Comparison of ENCODE assay signal across 7 mouse cellular contexts in the genomic region with DNA sequence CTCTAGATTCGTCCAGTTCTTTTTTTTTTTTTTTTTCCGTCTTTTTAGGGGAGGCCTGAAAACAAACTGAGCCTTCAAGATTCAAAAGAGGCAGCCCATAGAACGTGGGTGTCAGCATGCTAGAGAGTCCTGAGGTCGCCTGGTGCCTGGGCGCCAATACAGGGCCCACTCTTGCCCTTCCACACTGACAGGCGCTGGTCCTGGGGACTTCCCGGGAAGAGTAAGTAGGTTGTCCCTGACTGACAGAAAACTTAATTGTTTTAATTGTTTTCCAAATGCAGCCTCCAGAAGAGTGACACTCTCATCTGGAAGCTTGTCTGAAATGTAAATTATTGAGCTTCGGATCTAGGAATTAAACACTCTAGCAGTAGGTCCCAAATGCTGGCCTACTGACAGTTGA.
DNase-seq lines count a peak whose midpoint lies in the region; ATAC-seq lines count a peak whose summit lies in the region.

No protein-coding gene starts in this region.

- no peaks in the 10 kb centered on the region for H3K27me3 ChIP-seq in hindbrain, embryonic 11.5 days (ENCODE audit: control insufficient read depth, insufficient read depth, low read length)
- H3K27me3 ChIP-seq in hindbrain, embryonic 12.5 days: no peaks in the 10 kb centered on the region
- H3K27me3 ChIP-seq in midbrain, embryonic 14.5 days (ENCODE audit: control insufficient read depth, insufficient read depth, low read length): no peaks in the 10 kb centered on the region
- H3K27me3 ChIP-seq in midbrain, embryonic 11.5 days (ENCODE audit: control insufficient read depth, insufficient read depth, low read length): no peaks in the 10 kb centered on the region
- H3K27me3 ChIP-seq in limb, embryonic 12.5 days: no peaks in the 10 kb centered on the region
- no peaks in the 10 kb centered on the region for H3K27me3 ChIP-seq in stomach, embryonic 16.5 days (ENCODE audit: control insufficient read depth, insufficient read depth, low read length)

- no peak overlapping the region for H3K4me2 ChIP-seq in hindbrain, embryonic 11.5 days (replicated peaks; ENCODE audit: low read depth, low read length)
- H3K4me2 ChIP-seq in hindbrain, embryonic 12.5 days (replicated peaks): no peak overlapping the region
- peak overlapping the region; percentile 62 for H3K4me2 ChIP-seq in midbrain, embryonic 14.5 days (ENCODE audit: low read length)
- H3K4me2 ChIP-seq in midbrain, embryonic 11.5 days: no peak overlapping the region
- peak overlapping the region; percentile 52; the same call in 1 of the 2 replicates for H3K4me2 ChIP-seq in limb, embryonic 12.5 days
- peak overlapping the region; percentile 62 for H3K4me2 ChIP-seq in stomach, embryonic 16.5 days (ENCODE audit: low read depth, low read length)

- ATAC-seq in hindbrain, embryonic 11.5 days (ENCODE audit: low FRiP score): 0 out of 2 replicates have a peak, but pooled peaks have one; percentile 55
- ATAC-seq in hindbrain, embryonic 12.5 days (ENCODE audit: low FRiP score): no peak
- ATAC-seq in midbrain, embryonic 14.5 days (ENCODE audit: low FRiP score, low TSS enrichment): peak; percentile 34; the same call in 1 of the 2 replicates
- no peak; the same call in 1 of the 2 replicates for ATAC-seq in midbrain, embryonic 11.5 days (ENCODE audit: low FRiP score)
- ATAC-seq in limb, embryonic 12.5 days (ENCODE audit: insufficient number of reproducible peaks, insufficient read depth, low FRiP score, low TSS enrichment, low read depth): no peak
- no peak for ATAC-seq in stomach, embryonic 16.5 days (ENCODE audit: insufficient read depth, low FRiP score)
- ATAC-seq in megakaryocyte, adult 5-6 weeks (ENCODE audit: poor library complexity, severe bottlenecking): no peak

- H3K4me1 ChIP-seq in hindbrain, embryonic 11.5 days (replicated peaks; ENCODE audit: control insufficient read depth, insufficient read depth, low read length): no peaks in the 10 kb centered on the region
- 0 out of 2 replicates have a peak, but pooled peaks cover 2% of the 10 kb centered on the region for H3K4me1 ChIP-seq in hindbrain, embryonic 12.5 days
- H3K4me1 ChIP-seq in midbrain, embryonic 14.5 days (ENCODE audit: control insufficient read depth, insufficient read depth, low read length): 0 out of 2 replicates have a peak, but pooled peaks cover 2% of the 10 kb centered on the region
- no peaks in the 10 kb centered on the region for H3K4me1 ChIP-seq in midbrain, embryonic 11.5 days (ENCODE audit: control insufficient read depth, insufficient read depth, low read length)
- peaks cover 13% of the 10 kb centered on the region; the same call in 1 of the 2 replicates for H3K4me1 ChIP-seq in limb, embryonic 12.5 days (replicated peaks)
- H3K4me1 ChIP-seq in stomach, embryonic 16.5 days (ENCODE audit: control insufficient read depth, insufficient read depth, low read length): no peaks in the 10 kb centered on the region

- peak; percentile 2 for DNase-seq in hindbrain, embryonic 11.5 days (ENCODE audit: low spot score)
- peak; percentile 18 for DNase-seq in midbrain, embryonic 14.5 days
- no peak for DNase-seq in midbrain, embryonic 11.5 days (ENCODE audit: low spot score, missing footprints)

- 24% methylated on average over 8 of the region's 8 CpGs for WGBS in hindbrain, embryonic 11.5 days
- 24% methylated on average over 8 of the region's 8 CpGs for WGBS in hindbrain, embryonic 12.5 days
- 21% methylated on average over 8 of the region's 8 CpGs for WGBS in midbrain, embryonic 14.5 days
- 29% methylated on average over 8 of the region's 8 CpGs for WGBS in midbrain, embryonic 11.5 days
- 27% methylated on average over 8 of the region's 8 CpGs for WGBS in limb, embryonic 12.5 days
- 31% methylated on average over 8 of the region's 8 CpGs for WGBS in stomach, embryonic 16.5 days

- no peaks in the 10 kb centered on the region for H3K9me3 ChIP-seq in hindbrain, embryonic 11.5 days (ENCODE audit: control insufficient read depth, low read length)
- H3K9me3 ChIP-seq in hindbrain, embryonic 12.5 days (replicated peaks): no peaks in the 10 kb centered on the region
- H3K9me3 ChIP-seq in midbrain, embryonic 14.5 days (ENCODE audit: control insufficient read depth, low read length): no peaks in the 10 kb centered on the region
- no peaks in the 10 kb centered on the region for H3K9me3 ChIP-seq in midbrain, embryonic 11.5 days (ENCODE audit: control insufficient read depth, low read length)
- H3K9me3 ChIP-seq in limb, embryonic 12.5 days: no peaks in the 10 kb centered on the region
- H3K9me3 ChIP-seq in stomach, embryonic 16.5 days (replicated peaks; ENCODE audit: control insufficient read depth, low read length): no peaks in the 10 kb centered on the region

- H3K27ac ChIP-seq in hindbrain, embryonic 11.5 days (ENCODE audit: low read depth, low read length): no peak overlapping the region
- no peak overlapping the region for H3K27ac ChIP-seq in hindbrain, embryonic 12.5 days
- H3K27ac ChIP-seq in midbrain, embryonic 14.5 days (replicated peaks; ENCODE audit: low read depth, low read length): no peak overlapping the region
- H3K27ac ChIP-seq in midbrain, embryonic 11.5 days (ENCODE audit: low read depth, low read length): no peak overlapping the region
- no peak overlapping the region for H3K27ac ChIP-seq in limb, embryonic 12.5 days
- no peak overlapping the region for H3K27ac ChIP-seq in stomach, embryonic 16.5 days (ENCODE audit: low read length)

- H3K4me3 ChIP-seq in hindbrain, embryonic 11.5 days (ENCODE audit: low read depth, low read length): no peak overlapping the region
- no peak overlapping the region for H3K4me3 ChIP-seq in hindbrain, embryonic 12.5 days
- no peak overlapping the region for H3K4me3 ChIP-seq in midbrain, embryonic 14.5 days (replicated peaks; ENCODE audit: low read depth, low read length)
- H3K4me3 ChIP-seq in midbrain, embryonic 11.5 days (ENCODE audit: low read depth, low read length): no peak overlapping the region
- H3K4me3 ChIP-seq in limb, embryonic 12.5 days (replicated peaks): no peak overlapping the region
- no peak overlapping the region for H3K4me3 ChIP-seq in stomach, embryonic 16.5 days (replicated peaks; ENCODE audit: low read length)

- H3K36me3 ChIP-seq in hindbrain, embryonic 11.5 days (ENCODE audit: control insufficient read depth, insufficient read depth, low read length): no peaks in the 10 kb centered on the region
- no peaks in the 10 kb centered on the region for H3K36me3 ChIP-seq in hindbrain, embryonic 12.5 days
- no peaks in the 10 kb centered on the region for H3K36me3 ChIP-seq in midbrain, embryonic 14.5 days (ENCODE audit: control insufficient read depth, insufficient read depth, low read length)
- no peaks in the 10 kb centered on the region for H3K36me3 ChIP-seq in midbrain, embryonic 11.5 days (ENCODE audit: control insufficient read depth, insufficient read depth, low read length)
- H3K36me3 ChIP-seq in limb, embryonic 12.5 days: no peaks in the 10 kb centered on the region
- no peaks in the 10 kb centered on the region for H3K36me3 ChIP-seq in stomach, embryonic 16.5 days (ENCODE audit: control insufficient read depth, insufficient read depth, low read length)

- H3K9ac ChIP-seq in hindbrain, embryonic 11.5 days (ENCODE audit: low read depth, low read length): no peak overlapping the region
- no peak overlapping the region for H3K9ac ChIP-seq in hindbrain, embryonic 12.5 days
- no peak overlapping the region for H3K9ac ChIP-seq in midbrain, embryonic 14.5 days (replicated peaks; ENCODE audit: low read length)
- H3K9ac ChIP-seq in midbrain, embryonic 11.5 days (ENCODE audit: low read length): no peak overlapping the region
- no peak overlapping the region for H3K9ac ChIP-seq in limb, embryonic 12.5 days (replicated peaks)
- H3K9ac ChIP-seq in stomach, embryonic 16.5 days (ENCODE audit: low read length): no peak overlapping the region

Comparison
In these comparisons a context has a peak if more than half of its experiments do, and no peak if none do; other contexts are left out.
1. ATAC-seq: peak in hindbrain, embryonic 11.5 days (single experiment) and midbrain, embryonic 14.5 days (single experiment); none in hindbrain, embryonic 12.5 days (single experiment), midbrain, embryonic 11.5 days (single experiment), limb, embryonic 12.5 days (single experiment), stomach, embryonic 16.5 days (single experiment) and megakaryocyte, adult 5-6 weeks (single experiment).
2. H3K4me2 ChIP-seq: peak in midbrain, embryonic 14.5 days (single experiment), limb, embryonic 12.5 days (single experiment) and stomach, embryonic 16.5 days (single experiment); none in hindbrain, embryonic 11.5 days (single experiment), hindbrain, embryonic 12.5 days (single experiment) and midbrain, embryonic 11.5 days (single experiment).